Mouse (Mus musculus) stomach, embryonic 14.5 days (tissue): ENCODE results near the gene Mc1r. TPM values are rescaled to one million over a fixed set of nuclear protein-coding genes. Genes with fewer than 3 reads are reported as not detected.
A peak's percentile ranks its signal among the peaks of the same experiment; 100 is the strongest.
"Not testable (repeated sequence)": the region's sequence is repeated elsewhere in the genome, so short reads cannot be mapped to it uniquely, and the experiment has no call there.

Source experiments
- ATAC-seq: fragments of 200-750 bp; cut with Nextera tagmentation; 2 replicates; pipeline ENCODE4 v1.8.0; 2017; ENCODE audit warnings: low read depth, moderate TSS enrichment; ENCODE audit not compliant: insufficient number of reproducible peaks, insufficient read depth, low FRiP score
- H3K27ac ChIP-seq: fragments of 300-500 bp; sonication (generic); 2 replicates; pipeline ENCODE4 v1.5.1; 2014; ENCODE audit warnings: mild to moderate bottlenecking, low read length, moderate library complexity, mixed read lengths
- H3K27me3 ChIP-seq: fragments of 300-500 bp; sonication (generic); 2 replicates; pipeline ENCODE4 v1.6.1; 2014; ENCODE audit warnings: low read length, control low read depth, mixed read lengths; ENCODE audit not compliant: control insufficient read depth, insufficient read depth
- H3K36me3 ChIP-seq: fragments of 300-500 bp; sonication (generic); 2 replicates; pipeline ENCODE4 v1.6.1; 2014; ENCODE audit warnings: mild to moderate bottlenecking, control low read depth, low read length, moderate library complexity, mixed read lengths; ENCODE audit not compliant: control insufficient read depth, insufficient read depth
- H3K4me1 ChIP-seq: fragments of 300-500 bp; sonication (generic); 2 replicates; pipeline ENCODE4 v1.6.1; 2014; ENCODE audit warnings: low read length, control low read depth, mixed read lengths; ENCODE audit not compliant: control insufficient read depth, insufficient read depth
- H3K4me2 ChIP-seq: fragments of 300-500 bp; sonication (generic); replicated peaks from 2 replicates; pipeline ENCODE4 v1.6.1; 2014; ENCODE audit warnings: low read depth, low read length, control low read depth
- H3K4me3 ChIP-seq: fragments of 300-500 bp; sonication (generic); 2 replicates; pipeline ENCODE4 v1.5.1; 2014; ENCODE audit warnings: low read depth, low read length, control low read depth
- H3K9ac ChIP-seq: fragments of 300-500 bp; sonication (generic); replicated peaks from 2 replicates; pipeline ENCODE4 v1.6.1; 2014; ENCODE audit warnings: low read depth, mild to moderate bottlenecking, control low read depth, low read length, moderate library complexity, mixed read lengths
- H3K9me3 ChIP-seq: fragments of 300-500 bp; sonication (generic); 2 replicates; pipeline ENCODE4 v1.6.1; 2016; ENCODE audit warnings: low read depth, low read length, control low read depth; ENCODE audit not compliant: control insufficient read depth
- WGBS: fragments of 180-500 bp; shearing (Covaris S2); extraction: QIAGEN DNeasy Blood & Tissue Kit; methylation state at CpG from one replicate; pipeline ENCODE4 v1.1.7; 2014; 5-methylcytosine and 5-hydroxymethylcytosine counted together
- polyA plus RNA-seq: library from polyadenylated mRNA; unstranded; fragments of >200 nt; fragmentation: Nextera tagmentation; extraction: Ambion mirVana; gene quantifications from 2 replicates; pipeline ENCODE4 v1.2.1, GENCODE M21; 2014

Gene Mc1r
- polyA plus RNA-seq, 1 experiment from 2014 or later: 0.10 TPM

GRCm38 (mm10) chr8:123433241-123433974, 26.5 kb downstream of the Mc1r start:
- ATAC-seq, H3K27me3 ChIP-seq, H3K4me2 ChIP-seq, H3K9ac ChIP-seq, H3K27ac ChIP-seq, H3K4me1 ChIP-seq, H3K4me3 ChIP-seq, H3K36me3 ChIP-seq: not testable (repeated sequence)
- 98% methylated on average over 42 of the region's 47 CpGs for WGBS
- H3K9me3 ChIP-seq: peaks cover 30% of the 10 kb centered on the region

GRCm38 (mm10) chr8:123441788-123442187, 34.9 kb downstream of the Mc1r start:
- Histone ChIP-seq H3K4me1 (no peaks in the 10 kb centered on the region; the same call in 1 of the 2 replicates), H3K36me3 (no peaks in the 10 kb centered on the region), H3K27ac (no peak overlapping the region), H3K9ac (no peak overlapping the region), H3K4me2 (no peak overlapping the region), H3K27me3 (no peaks in the 10 kb centered on the region), H3K9me3 (no peaks in the 10 kb centered on the region), H3K4me3 (no peak overlapping the region)
- WGBS: 93% methylated on average over 2 of the region's 2 CpGs
- ATAC-seq: no peak

GRCm38 (mm10) chr8:123442351-123442750, 35.4 kb downstream of the Mc1r start:
- no peak for ATAC-seq
- Histone ChIP-seq H3K4me3 (peak overlapping the region; percentile 44; the same call in 1 of the 2 replicates), H3K4me2 (no peak overlapping the region), H3K9me3 (no peaks in the 10 kb centered on the region), H3K4me1 (no peaks in the 10 kb centered on the region; the same call in 1 of the 2 replicates), H3K9ac (no peak overlapping the region), H3K27me3 (no peaks in the 10 kb centered on the region), H3K27ac (no peak overlapping the region), H3K36me3 (no peaks in the 10 kb centered on the region)
- WGBS: 82% methylated on average over 5 of the region's 5 CpGs

- Histone ChIP-seq H3K4me2 (peak overlapping the region; percentile 49), H3K4me3 (peak overlapping the region; percentile 44), H3K9me3 (no peaks in the 10 kb centered on the region), H3K27ac (no peak overlapping the region), H3K36me3 (no peaks in the 10 kb centered on the region), H3K4me1 (no peaks in the 10 kb centered on the region; the same call in 1 of the 2 replicates), H3K9ac (peak overlapping the region; percentile 41), H3K27me3 (no peaks in the 10 kb centered on the region)
- ATAC-seq: peak; percentile 91
- whole genome bisulfite sequencing: 1% methylated on average over 41 of the region's 41 CpGs
Measured at GRCm38 (mm10) chr8:123442871-123443575, 36.1 kb downstream of the Mc1r start.

- no peak for ATAC-seq
- Histone ChIP-seq H3K4me1 (no peaks in the 10 kb centered on the region; the same call in 1 of the 2 replicates), H3K36me3 (no peaks in the 10 kb centered on the region; the same call in 1 of the 2 replicates), H3K27me3 (no peaks in the 10 kb centered on the region), H3K27ac (no peak overlapping the region), H3K9ac (peak overlapping the region; percentile 41), H3K4me3 (peak overlapping the region; percentile 44), H3K9me3 (no peaks in the 10 kb centered on the region), H3K4me2 (peak overlapping the region; percentile 49)
- 14% methylated on average over 4 of the region's 4 CpGs for WGBS
Measured at GRCm38 (mm10) chr8:123443576-123443921, 36.6 kb downstream of the Mc1r start.

GRCm38 (mm10) chr8:123444131-123444530, 37.2 kb downstream of the Mc1r start:
- Histone ChIP-seq H3K4me1 (no peaks in the 10 kb centered on the region; the same call in 1 of the 2 replicates), H3K27me3 (no peaks in the 10 kb centered on the region), H3K27ac (no peak overlapping the region), H3K9me3 (no peaks in the 10 kb centered on the region), H3K9ac (no peak overlapping the region), H3K4me2 (no peak overlapping the region; the same call in 1 of the 2 replicates), H3K4me3 (no peak overlapping the region), H3K36me3 (no peaks in the 10 kb centered on the region; the same call in 1 of the 2 replicates)
- no peak for ATAC-seq
- 85% methylated on average over 6 of the region's 6 CpGs for WGBS

- Histone ChIP-seq H3K9me3 (no peaks in the 10 kb centered on the region), H3K27ac (no peak overlapping the region), H3K27me3 (no peaks in the 10 kb centered on the region), H3K9ac (no peak overlapping the region), H3K4me3 (no peak overlapping the region), H3K4me1 (no peaks in the 10 kb centered on the region; the same call in 1 of the 2 replicates), H3K4me2 (no peak overlapping the region), H3K36me3 (no peaks in the 10 kb centered on the region; the same call in 1 of the 2 replicates)
- 82% methylated on average over 10 of the region's 10 CpGs for WGBS
- ATAC-seq: no peak
Measured at GRCm38 (mm10) chr8:123445981-123446380, 39.1 kb downstream of the Mc1r start.

GRCm38 (mm10) chr8:123446799-123447198, 39.9 kb downstream of the Mc1r start:
- H3K9ac ChIP-seq: no peak overlapping the region
- no peaks in the 10 kb centered on the region; the same call in none of the 2 replicates for H3K36me3 ChIP-seq
- H3K27ac ChIP-seq: no peak overlapping the region
- H3K4me1 ChIP-seq: no peaks in the 10 kb centered on the region; the same call in 1 of the 2 replicates
- H3K9me3 ChIP-seq: no peaks in the 10 kb centered on the region
- no peak overlapping the region for H3K4me2 ChIP-seq
- H3K27me3 ChIP-seq: no peaks in the 10 kb centered on the region
- 75% methylated on average over 6 of the region's 6 CpGs for WGBS
- ATAC-seq: no peak
- H3K4me3 ChIP-seq: no peak overlapping the region
